Mouse (Mus musculus) myocyte (in vitro differentiated cells): ENCODE results near the gene Rrad. TPM values are rescaled to one million over a fixed set of nuclear protein-coding genes. Genes with fewer than 3 reads are reported as not detected.
A peak's percentile ranks its signal among the peaks of the same experiment; 100 is the strongest.

ENCODE experiments used
- H3K27me3 ChIP-seq: one replicate; pipeline ENCODE4 v1.6.1; 2011; ENCODE audit not compliant: control insufficient read depth, insufficient read depth, insufficient read length
- H3K36me3 ChIP-seq: one replicate; pipeline ENCODE4 v1.6.1; 2011; ENCODE audit not compliant: control insufficient read depth, insufficient read depth
- H3K4me2 ChIP-seq: one replicate; pipeline ENCODE4 v1.6.1; 2011; ENCODE audit warnings: low read depth, control low read depth
- H3K4me3 ChIP-seq: one replicate; pipeline ENCODE4 v1.5.1; 2011; ENCODE audit warnings: mild to moderate bottlenecking, control low read depth, moderate library complexity
- H3K79me2 ChIP-seq: one replicate; pipeline ENCODE4 v1.6.1; 2011; ENCODE audit not compliant: control insufficient read depth, insufficient read depth
- H3ac ChIP-seq: one replicate; pipeline ENCODE4 v1.6.1; 2011; ENCODE audit not compliant: control insufficient read depth, insufficient read length
- CEBPB ChIP-seq: IDR thresholded peaks from 2 replicates; pipeline ENCODE4 v1.6.1; 2011; ENCODE audit warnings: mild to moderate bottlenecking, moderate library complexity; ENCODE audit not compliant: poor library complexity, insufficient read depth, severe bottlenecking
- E2F4 ChIP-seq: IDR thresholded peaks from one replicate; pipeline ENCODE4 v1.6.1; 2011; ENCODE audit warnings: mild to moderate bottlenecking, control low read depth, moderate library complexity; ENCODE audit not compliant: insufficient read depth
- MAX ChIP-seq: IDR thresholded peaks from one replicate; pipeline ENCODE4 v1.6.1; 2011; ENCODE audit warnings: low read depth, mild to moderate bottlenecking, control low read depth
- MYOD1 ChIP-seq, 3 experiments: IDR thresholded peaks; one replicate each; pipeline ENCODE4 v1.6.1; 2011; ENCODE audit warnings: control low read depth in 2 of 3, low read depth in 2 of 3, mild to moderate bottlenecking in 2 of 3, moderate library complexity in 1 of 3; ENCODE audit not compliant: insufficient read length in 2 of 3, control insufficient read depth in 1 of 3
- MYOG ChIP-seq, 3 experiments: IDR thresholded peaks; one replicate each; pipeline ENCODE4 v1.6.1; 2011; ENCODE audit warnings: control low read depth in 2 of 3, low read depth in 2 of 3, mild to moderate bottlenecking in 2 of 3; ENCODE audit not compliant: insufficient read length in 2 of 3, control insufficient read depth in 1 of 3, insufficient read depth in 1 of 3
- POLR2A ChIP-seq: IDR thresholded peaks from one replicate; pipeline ENCODE4 v1.6.1; 2011; ENCODE audit warnings: low read depth, mild to moderate bottlenecking, control low read depth, moderate library complexity; ENCODE audit not compliant: insufficient read length
- POLR2AphosphoS2 ChIP-seq: IDR thresholded peaks from one replicate; pipeline ENCODE4 v1.6.1; 2011; ENCODE audit warnings: low read depth, control low read depth; ENCODE audit not compliant: insufficient read length
- REST ChIP-seq: IDR thresholded peaks from one replicate; pipeline ENCODE4 v1.6.1; 2011; ENCODE audit warnings: mild to moderate bottlenecking, control low read depth, moderate library complexity; ENCODE audit not compliant: insufficient read depth, insufficient read length
- SRF ChIP-seq: IDR thresholded peaks from one replicate; pipeline ENCODE4 v1.6.1; 2011; ENCODE audit warnings: low read depth; ENCODE audit not compliant: control insufficient read depth, insufficient read length
- TCF12 ChIP-seq: IDR thresholded peaks from one replicate; pipeline ENCODE4 v1.6.1; 2011; ENCODE audit warnings: mild to moderate bottlenecking, control low read depth; ENCODE audit not compliant: poor library complexity, insufficient read depth, severe bottlenecking
- TCF3 ChIP-seq: IDR thresholded peaks from one replicate; pipeline ENCODE4 v1.6.1; 2011; ENCODE audit warnings: low read depth, control low read depth; ENCODE audit not compliant: insufficient read length
- USF1 ChIP-seq: IDR thresholded peaks from one replicate; pipeline ENCODE4 v1.6.1; 2011; ENCODE audit warnings: low read depth, mild to moderate bottlenecking, control low read depth, moderate library complexity
- polyA plus RNA-seq: library from polyadenylated mRNA; unstranded; fragments of >200 nt; fragmentation: generic; extraction: Trizol; gene quantifications from one replicate; pipeline ENCODE4 v1.2.1, GENCODE M21; 2012; ENCODE audit warnings: missing spikeins

Rrad gene
- polyA plus RNA-seq, 1 experiment, result 17.9 TPM

GRCm38 (mm10) chr8:104598496-104598895, 32.6 kb downstream of the Rrad start:
- no peaks in the 10 kb centered on the region for H3K27me3 ChIP-seq
- no peak overlapping the region for H3ac ChIP-seq
- no peak overlapping the region for H3K4me2 ChIP-seq
- no peaks in the 10 kb centered on the region for H3K79me2 ChIP-seq
- TF ChIP-seq E2F4 (no peak), MYOD1 (IDR thresholded peaks at IDR 0.05; ENCODE audit: control insufficient read depth in 1 of 3, insufficient read length in 2 of 3, low read depth in 2 of 3) (peak in 1 of 3 experiments; percentile 33)
- peaks cover 26% of the 10 kb centered on the region for H3K36me3 ChIP-seq
- H3K4me3 ChIP-seq, result no peak overlapping the region

- Histone ChIP-seq H3ac (no peak overlapping the region), H3K27me3 (no peaks in the 10 kb centered on the region), H3K4me3 (no peak overlapping the region), H3K4me2 (no peak overlapping the region), H3K79me2 (peaks cover 3% of the 10 kb centered on the region), H3K36me3 (peaks cover 27% of the 10 kb centered on the region)
- TF ChIP-seq POLR2A, result no peak
- TF ChIP-seq POLR2AphosphoS2, result no peak
- TF ChIP-seq MYOD1 (IDR thresholded peaks at IDR 0.05; ENCODE audit: control insufficient read depth in 1 of 3, insufficient read length in 2 of 3, low read depth in 2 of 3), result no peak
- TF ChIP-seq TCF12, result no peak
- no peak for TF ChIP-seq MYOG (IDR thresholded peaks at IDR 0.05; ENCODE audit: control insufficient read depth in 1 of 3, insufficient read depth in 1 of 3, insufficient read length in 2 of 3, low read depth in 2 of 3)
- no peak for TF ChIP-seq TCF3
These were observed 33.5 kb downstream of the Rrad start for GRCm38 (mm10) chr8:104597656-104598055.

- no peak overlapping the region for H3ac ChIP-seq
- H3K79me2 ChIP-seq, result peaks cover 13% of the 10 kb centered on the region
- H3K27me3 ChIP-seq, result no peaks in the 10 kb centered on the region
- H3K4me2 ChIP-seq, result no peak overlapping the region
- H3K4me3 ChIP-seq, result no peak overlapping the region
- TF ChIP-seq E2F4 (no peak), REST (no peak), USF1 (no peak), MAX (no peak), CEBPB (no peak), POLR2A (no peak)
- H3K36me3 ChIP-seq, result peaks cover 27% of the 10 kb centered on the region
These were observed 35.2 kb downstream of the Rrad start for GRCm38 (mm10) chr8:104595773-104596536.

GRCm38 (mm10) chr8:104594611-104595362, 36.3 kb downstream of the Rrad start:
- no peak overlapping the region for H3K4me2 ChIP-seq
- H3ac ChIP-seq, result no peak overlapping the region
- TF ChIP-seq USF1 (no peak), E2F4 (no peak), MYOG (IDR thresholded peaks at IDR 0.05; ENCODE audit: control insufficient read depth in 1 of 3, insufficient read depth in 1 of 3, insufficient read length in 2 of 3, low read depth in 2 of 3) (no peak), POLR2A (no peak), MYOD1 (IDR thresholded peaks at IDR 0.05; ENCODE audit: control insufficient read depth in 1 of 3, insufficient read length in 2 of 3, low read depth in 2 of 3) (no peak), SRF (no peak)
- peaks cover 27% of the 10 kb centered on the region for H3K36me3 ChIP-seq
- no peak overlapping the region for H3K4me3 ChIP-seq
- H3K27me3 ChIP-seq, result no peaks in the 10 kb centered on the region
- H3K79me2 ChIP-seq, result peaks cover 13% of the 10 kb centered on the region

- Histone ChIP-seq H3K4me2 (no peak overlapping the region), H3K79me2 (peaks cover 13% of the 10 kb centered on the region), H3K4me3 (no peak overlapping the region), H3K36me3 (peaks cover 27% of the 10 kb centered on the region), H3K27me3 (no peaks in the 10 kb centered on the region), H3ac (no peak overlapping the region)
- TF ChIP-seq POLR2A, result no peak
- no peak for TF ChIP-seq MAX
- no peak for TF ChIP-seq USF1
- TF ChIP-seq CEBPB, result no peak
These were observed 37.4 kb downstream of the Rrad start for GRCm38 (mm10) chr8:104593536-104594325.
